Mouse (Mus musculus) urinary bladder, adult 2 months (tissue): ENCODE data around the gene Wdr17. TPM values are rescaled to one million over a fixed set of nuclear protein-coding genes. Genes with fewer than 3 reads are reported as not detected.

Source experiments
- DNase-seq: peaks from one replicate; pipeline ENCODE4 v3.0.0; 2022; ENCODE audit warnings: low spot score
- polyA plus RNA-seq: library from polyadenylated mRNA; depleted of rRNA; stranded (reverse); fragments of >200 nt; gene quantifications from 2 replicates; pipeline ENCODE4 v1.2.3, GENCODE M21; 2012; rRNA removed

Gene Wdr17
- polyA plus RNA-seq, 1 experiment: 0.10 TPM

- DNase-seq: no peak
These were observed 289.6 kb downstream of the Wdr17 start for GRCm38 (mm10) chr8:54597386-54597785.

GRCm38 (mm10) chr8:54596940-54597339 lies 290.0 kb downstream of the Wdr17 start:
- DNase-seq: no peak

GRCm38 (mm10) chr8:54596051-54596450 lies 290.9 kb downstream of the Wdr17 start:
- DNase-seq: no peak

- DNase-seq: no peak
These were observed 292.4 kb downstream of the Wdr17 start for GRCm38 (mm10) chr8:54594634-54595033.

- DNase-seq: no peak
These were observed 304.1 kb downstream of the Wdr17 start for GRCm38 (mm10) chr8:54582886-54583285.

GRCm38 (mm10) chr8:54581436-54581835 lies 305.5 kb downstream of the Wdr17 start:
- no peak for DNase-seq

Other genes starting within 250 kb of the Wdr17 start
- gene Gpm6a, start 67.7 kb upstream of the Wdr17 start, polyA plus RNA-seq: 6.5 and 8.7 TPM in 2 replicates